Mouse (Mus musculus) spleen, adult 2 months (tissue): Measurements from ENCODE around the gene Dolpp1.

Experiments
- CTCF ChIP-seq: fragments of 200-500 bp; IDR thresholded peaks from 2 replicates; pipeline ENCODE4 v1.5.1; 2011; ENCODE audit warnings: mild to moderate bottlenecking, inconsistent platforms; ENCODE audit not compliant: insufficient read depth, insufficient read length, insufficient replicate concordance; ENCODE audit errors: extremely low read depth
- POLR2A ChIP-seq: fragments of 200-500 bp; IDR thresholded peaks from 2 replicates; pipeline ENCODE4 v1.6.1; 2011; ENCODE audit warnings: low read depth, low read length, inconsistent platforms

- no peak for TF ChIP-seq CTCF
- TF ChIP-seq POLR2A: no peak
These were observed 35.1 kb upstream of the Dolpp1 start for GRCm38 (mm10) chr2:30356906-30357305.
